7 mouse cellular contexts compared by ENCODE assay signal in genomic region chr1:133660466-133661202, GRCm38 (mm10). TPM values are rescaled to one million over a fixed set of nuclear protein-coding genes. Genes with fewer than 3 reads are reported as not detected.
DNase-seq lines count a peak whose midpoint lies in the region; ATAC-seq and TF ChIP-seq lines count a peak whose summit lies in the region.

Gene Zbed6, minus strand, starts transcription at chr1:133660885.

- WGBS in small intestine, adult 2 months = 1% methylated on average over 41 of the region's 41 CpGs

- intact Hi-C loops in left cerebral cortex, postnatal 25 days (cut with DNase I) = loop anchor here (5.0 kb wide), 1 partner anchor 247 kb away; the partner anchor contains the start of gene Optc

- H3K36me3 ChIP-seq in small intestine, adult 2 months (ENCODE audit: control insufficient read depth, insufficient read depth, low read length) = peaks cover 23% of the 10 kb centered on the region

- TF ChIP-seq POLR2A in small intestine, adult 2 months (IDR thresholded peaks at IDR 0.05; ENCODE audit: low read depth, low read length) = no peak

- peaks cover 4% of the 10 kb centered on the region; the same call in 1 of the 2 replicates for H3K4me1 ChIP-seq in small intestine, adult 2 months (ENCODE audit: control insufficient read depth, insufficient read depth, insufficient read length, low read length)

- no peaks in the 10 kb centered on the region for H3K27me3 ChIP-seq in small intestine, adult 2 months (ENCODE audit: control insufficient read depth, insufficient read depth, low read length)

- peak within 1 kb of the TSS; percentile 73 for H3K4me3 ChIP-seq in small intestine, adult 2 months (ENCODE audit: low read depth, low read length)

- peak; percentile 51 to 60 for DNase-seq in adrenal gland, adult 18-20 months (ENCODE audit: low spot score in 2 of 2)
- DNase-seq in gastrocnemius, adult 8-10 months (ENCODE audit: low spot score in 2 of 2) = peak; percentile 33 to 46
- DNase-seq in hindlimb bud, embryonic 11.5 days (ENCODE audit: extremely low spot score, low read depth, low spot score) = peak; percentile 6
- peak; percentile 58 to 60 for DNase-seq in left cerebral cortex, postnatal 25 days (ENCODE audit: low spot score in 2 of 2)
- peak; percentile 76 for DNase-seq in mesoderm, embryonic 11.5 days (ENCODE audit: low read depth, low spot score)

- TF ChIP-seq CTCF in small intestine, adult 2 months (IDR thresholded peaks at IDR 0.05; ENCODE audit: extremely low read depth, insufficient read length, insufficient replicate concordance, low read depth, low read length) = no peak

- ATAC-seq in common myeloid progenitor, adult 5-6 weeks (replicated peaks; ENCODE audit: low read depth, poor library complexity, severe bottlenecking) = peak; percentile 33

- H3K27ac ChIP-seq in small intestine, adult 2 months (ENCODE audit: insufficient read depth, low read depth, low read length) = peak within 1 kb of the TSS; percentile 75

RNA-seq across cellular contexts. Expression of gene Zbed6, which starts in this region (rescaled TPM):
- 10 to 100 TPM in 1 of 2 experiments, 1 to 10 TPM in 1; 8.4 to 11.0 TPM for total RNA-seq in adrenal gland, adult 18-20 months (2021)
- total RNA-seq in common myeloid progenitor, adult 5-6 weeks (2017) = 15.1 and 22.3 TPM in 2 replicates
- total RNA-seq in gastrocnemius, adult 8-10 months (2022) = 1 to 10 TPM; 5.3 to 9.9 (median 8.6) TPM
- 1 to 10 TPM; 4.8 to 9.0 TPM for total RNA-seq in left cerebral cortex, postnatal 25 days (2021)
- polyA plus RNA-seq in small intestine, adult 2 months (2012; rRNA removed) = 0.61 and 1.0 TPM in 2 replicates

Comparison
In these comparisons a context has a peak if more than half of its experiments do, and no peak if none do; other contexts are left out.
1. Peak in every context shown above with its lines: DNase-seq, ATAC-seq, H3K4me3 ChIP-seq and H3K27ac ChIP-seq.
2. DNase-seq: peak in every context shown above with its lines; median percentile 76 in mesoderm, embryonic 11.5 days; 59 in left cerebral cortex, postnatal 25 days; 56 in adrenal gland, adult 18-20 months; 40 in gastrocnemius, adult 8-10 months; 6 in hindlimb bud, embryonic 11.5 days.